Mouse (Mus musculus): ENCODE measurements around the gene Vnn3. TPM values are rescaled to one million over a fixed set of nuclear protein-coding genes. Genes with fewer than 3 reads are reported as not detected.

Gene Vnn3
- total and polyA plus RNA-seq, 3 experiments, result 6.1 to 57.5 (median 46.8) TPM

DNA sequence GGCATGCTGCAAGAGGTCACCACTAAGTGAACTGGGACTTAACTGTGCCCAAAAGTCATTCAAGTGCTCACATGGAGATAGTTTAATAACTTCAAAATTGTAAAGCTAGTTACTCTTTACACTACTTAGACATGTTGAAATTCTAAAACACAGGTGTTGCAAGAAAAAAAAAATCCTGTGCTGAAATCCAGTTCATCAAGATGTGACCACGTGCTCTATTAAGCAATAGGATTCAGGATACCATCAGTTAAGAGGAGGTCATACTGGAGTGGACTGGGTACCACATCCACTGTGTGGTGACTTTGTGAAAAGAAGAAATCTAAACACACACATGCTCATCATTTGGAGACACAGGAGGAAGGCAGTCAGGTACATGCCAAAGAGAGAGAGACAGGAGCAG lies 41.7 kb downstream of the Vnn3 start:
- DNase-seq, result no peak

DNA sequence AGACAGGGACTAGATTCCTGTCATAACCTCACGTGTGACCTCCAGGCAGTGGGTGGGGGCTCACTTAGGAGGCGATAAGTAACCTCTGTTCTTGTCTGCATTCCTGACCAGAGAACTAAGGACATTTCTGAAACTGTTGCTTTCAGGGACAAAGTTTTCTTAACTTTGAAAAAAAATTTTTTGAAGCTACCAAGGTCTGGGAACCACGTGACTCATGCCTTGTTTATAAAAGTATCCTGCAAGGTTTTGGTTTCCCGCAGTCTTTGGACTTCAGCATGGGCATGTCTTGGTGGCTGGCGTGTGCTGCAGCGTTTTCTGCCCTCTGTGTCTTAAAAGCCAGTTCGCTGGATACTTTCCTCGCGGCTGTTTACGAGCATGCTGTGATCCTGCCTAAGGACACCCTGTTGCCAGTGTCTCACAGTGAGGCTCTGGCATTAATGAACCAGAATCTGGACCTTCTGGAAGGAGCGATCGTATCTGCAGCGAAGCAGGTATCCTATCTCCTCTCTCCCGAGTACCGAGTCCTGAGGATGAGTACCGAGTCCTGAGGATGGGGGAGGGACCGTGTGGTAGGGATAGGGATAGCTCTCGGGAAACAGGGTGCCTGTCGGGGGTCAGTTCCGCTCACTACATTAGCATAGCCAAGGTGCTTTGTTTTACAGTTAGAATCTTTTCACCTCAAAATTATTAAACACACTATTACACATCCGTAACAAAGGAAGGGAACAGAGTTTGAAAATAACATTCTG lies 43.5 kb downstream of the Vnn3 start, which contains the start of gene Vnn1:
Vnn1 (plus strand) TSS at position 88 of the 749 bp plus-strand sequence.
- peak; percentile 58 for DNase-seq

DNA sequence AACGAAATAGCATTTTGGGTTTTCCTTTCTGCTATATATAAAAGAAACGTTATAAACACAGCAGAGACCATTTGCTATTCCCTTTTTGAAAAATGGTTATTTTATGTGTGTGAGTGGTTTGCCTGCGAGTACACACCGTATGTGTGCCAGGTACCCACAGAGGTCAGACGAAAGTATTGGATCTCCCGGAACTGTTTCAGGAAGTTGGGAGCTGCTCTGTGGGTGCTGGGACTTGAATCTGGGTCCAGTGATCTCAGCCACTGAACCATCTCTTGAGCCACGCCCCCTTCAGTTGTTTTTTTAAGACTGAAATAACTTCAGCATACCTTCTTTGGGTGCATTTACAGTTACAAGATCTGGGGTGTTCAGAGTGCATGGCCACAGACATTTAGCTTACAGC lies 44.1 kb downstream of the Vnn3 start:
- DNase-seq, result peak; percentile 28

DNA sequence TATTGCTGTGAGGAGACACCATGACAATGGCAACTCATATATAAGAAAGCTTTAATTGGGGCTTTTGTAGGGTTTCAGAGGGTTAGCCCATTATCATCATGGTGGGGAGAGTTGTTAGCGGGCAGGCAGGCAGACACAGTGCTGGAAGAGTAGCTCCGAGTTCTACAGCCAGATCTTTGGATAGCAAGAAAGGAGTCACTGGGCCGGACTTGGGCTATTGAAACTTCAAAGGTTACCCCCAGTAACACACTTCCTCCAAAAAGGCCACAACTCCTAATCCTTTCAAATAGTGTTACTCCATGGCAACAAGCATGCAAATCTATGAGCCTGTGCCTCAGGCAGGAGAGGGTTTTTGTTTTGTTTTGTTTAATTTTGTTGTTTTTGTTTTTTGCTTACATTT lies 49.9 kb downstream of the Vnn3 start:
- DNase-seq, result no peak

DNA sequence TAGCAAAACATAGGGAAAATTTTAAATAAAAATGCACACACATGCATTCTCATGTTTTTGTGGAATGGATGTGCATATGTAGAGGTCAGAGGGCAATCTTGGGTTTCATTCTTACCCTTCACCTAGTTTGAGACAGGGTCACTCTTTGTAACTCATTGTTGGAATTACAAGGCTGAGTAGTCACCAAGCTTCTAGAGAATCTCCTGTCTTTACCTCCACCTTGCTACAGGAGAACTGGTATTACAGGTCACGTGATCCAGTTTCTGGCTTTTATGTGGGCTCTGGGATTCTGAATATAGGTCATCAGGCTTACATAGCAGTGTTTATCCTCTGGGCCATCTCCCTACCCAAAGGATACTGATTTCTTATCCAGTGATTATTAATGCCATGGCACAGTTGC lies 54.4 kb downstream of the Vnn3 start:
- no peak for DNase-seq

Other genes with a start within 250 kb of the Vnn3 start
- 100 to 1,000 TPM; 531 to 586 TPM for gene Rps12, start 64.2 kb upstream of the Vnn3 start, total RNA-seq (2021)
- 612 and 712 TPM in 2 replicates for gene Rps12, start 64.2 kb upstream of the Vnn3 start, polyA plus RNA-seq (2012; rRNA removed)
- gene Slc18b1, start 54.5 kb upstream of the Vnn3 start, total RNA-seq (2021), result 10 to 100 TPM; 24.6 to 37.9 TPM
- gene Slc18b1, start 54.5 kb upstream of the Vnn3 start, polyA plus RNA-seq (2012; rRNA removed), result 16.4 and 17.1 TPM in 2 replicates
- 10 to 100 TPM; 22.7 to 49.8 TPM for gene Vnn1, start 43.2 kb downstream of the Vnn3 start, total RNA-seq (2021)
- gene Vnn1, start 43.2 kb downstream of the Vnn3 start, polyA plus RNA-seq (2012; rRNA removed), result 13.8 and 19.2 TPM in 2 replicates
- gene Taar1, start 68.9 kb downstream of the Vnn3 start, total RNA-seq (2021), result not detected
- gene Taar1, start 68.9 kb downstream of the Vnn3 start, polyA plus RNA-seq (2012; rRNA removed), result not detected in 2 replicates
- not detected for gene Taar2, start 87.1 kb downstream of the Vnn3 start, total RNA-seq (2021)
- not detected in 2 replicates for gene Taar2, start 87.1 kb downstream of the Vnn3 start, polyA plus RNA-seq (2012; rRNA removed)
- not detected for gene Taar3, start 98.1 kb downstream of the Vnn3 start, total RNA-seq (2021)
- gene Taar3, start 98.1 kb downstream of the Vnn3 start, polyA plus RNA-seq (2012; rRNA removed), result not detected in 2 replicates
- gene Taar4, start 109.0 kb downstream of the Vnn3 start, total RNA-seq (2021), result not detected
- gene Taar4, start 109.0 kb downstream of the Vnn3 start, polyA plus RNA-seq (2012; rRNA removed), result not detected in 2 replicates
- gene Taar5, start 119.2 kb downstream of the Vnn3 start, total RNA-seq (2021), result not detected
- not detected in 2 replicates for gene Taar5, start 119.2 kb downstream of the Vnn3 start, polyA plus RNA-seq (2012; rRNA removed)
- gene Taar6, start 134.2 kb downstream of the Vnn3 start, total RNA-seq (2021), result not detected
- not detected in 2 replicates for gene Taar6, start 134.2 kb downstream of the Vnn3 start, polyA plus RNA-seq (2012; rRNA removed)
- not detected for gene Taar7a, start 142.0 kb downstream of the Vnn3 start, total RNA-seq (2021)
- gene Taar7a, start 142.0 kb downstream of the Vnn3 start, polyA plus RNA-seq (2012; rRNA removed), result not detected in 2 replicates
- gene Taar7b, start 148.5 kb downstream of the Vnn3 start, total RNA-seq (2021), result not detected
- gene Taar7b, start 148.5 kb downstream of the Vnn3 start, polyA plus RNA-seq (2012; rRNA removed), result not detected in 2 replicates
- gene Taar7d, start 175.8 kb downstream of the Vnn3 start, total RNA-seq (2021), result not detected
- not detected in 2 replicates for gene Taar7d, start 175.8 kb downstream of the Vnn3 start, polyA plus RNA-seq (2012; rRNA removed)
- gene Taar7e, start 186.2 kb downstream of the Vnn3 start, total RNA-seq (2021), result not detected
- not detected in 2 replicates for gene Taar7e, start 186.2 kb downstream of the Vnn3 start, polyA plus RNA-seq (2012; rRNA removed)
- not detected for gene Taar7f, start 198.0 kb downstream of the Vnn3 start, total RNA-seq (2021)
- not detected in 2 replicates for gene Taar7f, start 198.0 kb downstream of the Vnn3 start, polyA plus RNA-seq (2012; rRNA removed)
- gene Taar8a, start 225.0 kb downstream of the Vnn3 start, total RNA-seq (2021), result not detected
- gene Taar8a, start 225.0 kb downstream of the Vnn3 start, polyA plus RNA-seq (2012; rRNA removed), result not detected in 2 replicates
- gene Taar8b, start 240.8 kb downstream of the Vnn3 start, total RNA-seq (2021), result not detected
- not detected in 2 replicates for gene Taar8b, start 240.8 kb downstream of the Vnn3 start, polyA plus RNA-seq (2012; rRNA removed)